Mouse (Mus musculus) myocyte (in vitro differentiated cells): ENCODE data around the gene Terb1.

Experiments
- CEBPB ChIP-seq: IDR thresholded peaks from 2 replicates; pipeline ENCODE4 v1.6.1; 2011; ENCODE audit warnings: mild to moderate bottlenecking, moderate library complexity; ENCODE audit not compliant: poor library complexity, insufficient read depth, severe bottlenecking
- E2F4 ChIP-seq: IDR thresholded peaks from one replicate; pipeline ENCODE4 v1.6.1; 2011; ENCODE audit warnings: mild to moderate bottlenecking, control low read depth, moderate library complexity; ENCODE audit not compliant: insufficient read depth
- MAX ChIP-seq: IDR thresholded peaks from one replicate; pipeline ENCODE4 v1.6.1; 2011; ENCODE audit warnings: low read depth, mild to moderate bottlenecking, control low read depth
- MYOD1 ChIP-seq, 3 experiments: IDR thresholded peaks; one replicate each; pipeline ENCODE4 v1.6.1; 2011; ENCODE audit warnings: control low read depth in 2 of 3, low read depth in 2 of 3, mild to moderate bottlenecking in 2 of 3, moderate library complexity in 1 of 3; ENCODE audit not compliant: insufficient read length in 2 of 3, control insufficient read depth in 1 of 3
- MYOG ChIP-seq, 3 experiments: IDR thresholded peaks; one replicate each; pipeline ENCODE4 v1.6.1; 2011; ENCODE audit warnings: control low read depth in 2 of 3, low read depth in 2 of 3, mild to moderate bottlenecking in 2 of 3; ENCODE audit not compliant: insufficient read length in 2 of 3, control insufficient read depth in 1 of 3, insufficient read depth in 1 of 3
- POLR2A ChIP-seq: IDR thresholded peaks from one replicate; pipeline ENCODE4 v1.6.1; 2011; ENCODE audit warnings: low read depth, mild to moderate bottlenecking, control low read depth, moderate library complexity; ENCODE audit not compliant: insufficient read length
- TCF12 ChIP-seq: IDR thresholded peaks from one replicate; pipeline ENCODE4 v1.6.1; 2011; ENCODE audit warnings: mild to moderate bottlenecking, control low read depth; ENCODE audit not compliant: poor library complexity, insufficient read depth, severe bottlenecking
- USF1 ChIP-seq: IDR thresholded peaks from one replicate; pipeline ENCODE4 v1.6.1; 2011; ENCODE audit warnings: low read depth, mild to moderate bottlenecking, control low read depth, moderate library complexity

- TF ChIP-seq E2F4 (no peak), MYOG (IDR thresholded peaks at IDR 0.05; ENCODE audit: control insufficient read depth in 1 of 3, insufficient read depth in 1 of 3, insufficient read length in 2 of 3, low read depth in 2 of 3) (no peak), MYOD1 (IDR thresholded peaks at IDR 0.05; ENCODE audit: control insufficient read depth in 1 of 3, insufficient read length in 2 of 3, low read depth in 2 of 3) (no peak), TCF12 (no peak), POLR2A (no peak), USF1 (no peak), MAX (no peak), CEBPB (no peak)
These were observed 25.7 kb upstream of the Terb1 start for GRCm38 (mm10) chr8:104535378-104535777.
